Mouse (Mus musculus): ENCODE data around the gene Fads2. TPM values are rescaled to one million over a fixed set of nuclear protein-coding genes. Genes with fewer than 3 reads are reported as not detected.

The Fads2 gene
- polyA plus RNA-seq, 1 experiment from 2014 or later, result 15.0 TPM

- H3K9ac ChIP-seq (ENCODE audit: low read length), result no peak overlapping the region
- H3K27me3 ChIP-seq (ENCODE audit: control insufficient read depth, insufficient read depth, low read length), result no peaks in the 10 kb centered on the region
- peaks cover 85% of the 10 kb centered on the region for H3K36me3 ChIP-seq (ENCODE audit: control insufficient read depth, insufficient read depth, low read length)
- ATAC-seq (ENCODE audit: insufficient number of reproducible peaks, insufficient read depth, low FRiP score, low read depth), result no peak
- H3K27ac ChIP-seq (replicated peaks in 1 of 2; ENCODE audit: control insufficient read depth in 1 of 2, insufficient read depth in 1 of 2, low read depth in 2 of 2, low read length in 2 of 2), result 0 out of 4 replicates have a peak overlapping the region, but pooled peaks of 1 of the 2 experiments have one; percentile 11
- no peak overlapping the region for H3K4me2 ChIP-seq (ENCODE audit: low read length)
- H3K4me1 ChIP-seq (ENCODE audit: control insufficient read depth in 2 of 2, insufficient read depth in 2 of 2, low read length in 2 of 2), result peaks cover 0 to 15% of the 10 kb centered on the region in 2 experiments; a peak in 3 of 4 replicates
- 47% methylated on average over 8 of the region's 8 CpGs for WGBS
- no peak overlapping the region for H3K4me3 ChIP-seq (ENCODE audit: control insufficient read depth in 1 of 2, insufficient read depth in 1 of 2, low read depth in 1 of 2, low read length in 2 of 2)
- H3K9me3 ChIP-seq (ENCODE audit: control insufficient read depth, low read length), result no peaks in the 10 kb centered on the region
These were observed 40.6 kb downstream of the Fads2 start for GRCm38 (mm10) chr19:10060783-10061590.

GRCm38 (mm10) chr19:10059911-10060567 is 41.5 kb downstream of the Fads2 start:
- H3K4me1 ChIP-seq (ENCODE audit: control insufficient read depth in 2 of 2, insufficient read depth in 2 of 2, low read length in 2 of 2), result peaks cover 0 to 15% of the 10 kb centered on the region in 2 experiments; a peak in 3 of 4 replicates
- no peaks in the 10 kb centered on the region for H3K9me3 ChIP-seq (ENCODE audit: control insufficient read depth, low read length)
- H3K9ac ChIP-seq (ENCODE audit: low read length), result no peak overlapping the region
- no peak for ATAC-seq (ENCODE audit: insufficient number of reproducible peaks, insufficient read depth, low FRiP score, low read depth)
- 36% methylated on average over 10 of the region's 10 CpGs for WGBS
- H3K4me2 ChIP-seq (ENCODE audit: low read length), result no peak overlapping the region
- H3K27ac ChIP-seq (replicated peaks in 1 of 2; ENCODE audit: control insufficient read depth in 1 of 2, insufficient read depth in 1 of 2, low read depth in 2 of 2, low read length in 2 of 2), result 0 out of 4 replicates have a peak overlapping the region, but pooled peaks of 1 of the 2 experiments have one; percentile 6
- no peaks in the 10 kb centered on the region for H3K27me3 ChIP-seq (ENCODE audit: control insufficient read depth, insufficient read depth, low read length)
- peaks cover 87% of the 10 kb centered on the region for H3K36me3 ChIP-seq (ENCODE audit: control insufficient read depth, insufficient read depth, low read length)
- no peak overlapping the region for H3K4me3 ChIP-seq (ENCODE audit: control insufficient read depth in 1 of 2, insufficient read depth in 1 of 2, low read depth in 1 of 2, low read length in 2 of 2)

- WGBS, result 64% methylated on average over 9 of the region's 9 CpGs
- no peak overlapping the region for H3K9ac ChIP-seq (ENCODE audit: low read length)
- no peak for ATAC-seq (ENCODE audit: insufficient number of reproducible peaks, insufficient read depth, low FRiP score, low read depth)
These were observed 42.6 kb downstream of the Fads2 start for GRCm38 (mm10) chr19:10058876-10059427.

GRCm38 (mm10) chr19:10058352-10058825 is 43.2 kb downstream of the Fads2 start:
- peaks cover 92% of the 10 kb centered on the region for H3K36me3 ChIP-seq (ENCODE audit: control insufficient read depth, insufficient read depth, low read length)
- no peak overlapping the region for H3K4me3 ChIP-seq (ENCODE audit: control insufficient read depth in 1 of 2, insufficient read depth in 1 of 2, low read depth in 1 of 2, low read length in 2 of 2)
- H3K27ac ChIP-seq (replicated peaks in 1 of 2; ENCODE audit: control insufficient read depth in 1 of 2, insufficient read depth in 1 of 2, low read depth in 2 of 2, low read length in 2 of 2), result no peak overlapping the region
- WGBS, result 90% methylated on average over 1 of the region's 1 CpGs
- H3K27me3 ChIP-seq (ENCODE audit: control insufficient read depth, insufficient read depth, low read length), result no peaks in the 10 kb centered on the region
- no peak for ATAC-seq (ENCODE audit: insufficient number of reproducible peaks, insufficient read depth, low FRiP score, low read depth)
- H3K9me3 ChIP-seq (ENCODE audit: control insufficient read depth, low read length), result no peaks in the 10 kb centered on the region
- H3K4me2 ChIP-seq (ENCODE audit: low read length), result no peak overlapping the region
- no peak overlapping the region for H3K9ac ChIP-seq (ENCODE audit: low read length)
- H3K4me1 ChIP-seq (ENCODE audit: control insufficient read depth in 2 of 2, insufficient read depth in 2 of 2, low read length in 2 of 2), result peaks cover 0 to 8% of the 10 kb centered on the region in 2 experiments; a peak in 3 of 4 replicates

More at GRCm38 (mm10) chr19:10058876-10059427, 42.6 kb downstream of the Fads2 start:
- Histone ChIP-seq H3K36me3 (ENCODE audit: control insufficient read depth, insufficient read depth, low read length) (peaks cover 87% of the 10 kb centered on the region), H3K4me2 (ENCODE audit: low read length) (no peak overlapping the region), H3K4me3 (ENCODE audit: control insufficient read depth in 1 of 2, insufficient read depth in 1 of 2, low read depth in 1 of 2, low read length in 2 of 2) (no peak overlapping the region), H3K27ac (replicated peaks in 1 of 2; ENCODE audit: control insufficient read depth in 1 of 2, insufficient read depth in 1 of 2, low read depth in 2 of 2, low read length in 2 of 2) (no peak overlapping the region), H3K27me3 (ENCODE audit: control insufficient read depth, insufficient read depth, low read length) (no peaks in the 10 kb centered on the region), H3K4me1 (ENCODE audit: control insufficient read depth in 2 of 2, insufficient read depth in 2 of 2, low read length in 2 of 2) (peaks cover 0 to 8% of the 10 kb centered on the region in 2 experiments; a peak in 3 of 4 replicates), H3K9me3 (ENCODE audit: control insufficient read depth, low read length) (no peaks in the 10 kb centered on the region)

- ATAC-seq (ENCODE audit: insufficient number of reproducible peaks, insufficient read depth, low FRiP score, low read depth), result no peak
- H3K4me3 ChIP-seq (ENCODE audit: control insufficient read depth in 1 of 2, insufficient read depth in 1 of 2, low read depth in 1 of 2, low read length in 2 of 2), result no peak overlapping the region
- H3K9me3 ChIP-seq (ENCODE audit: control insufficient read depth, low read length), result no peaks in the 10 kb centered on the region
- no peak overlapping the region for H3K27ac ChIP-seq (replicated peaks in 1 of 2; ENCODE audit: control insufficient read depth in 1 of 2, insufficient read depth in 1 of 2, low read depth in 2 of 2, low read length in 2 of 2)
- 60% methylated on average over 11 of the region's 11 CpGs for WGBS
- H3K4me2 ChIP-seq (ENCODE audit: low read length), result no peak overlapping the region
- H3K27me3 ChIP-seq (ENCODE audit: control insufficient read depth, insufficient read depth, low read length), result no peaks in the 10 kb centered on the region
- H3K36me3 ChIP-seq (ENCODE audit: control insufficient read depth, insufficient read depth, low read length), result peaks cover 95% of the 10 kb centered on the region
- H3K4me1 ChIP-seq (ENCODE audit: control insufficient read depth in 2 of 2, insufficient read depth in 2 of 2, low read length in 2 of 2), result peaks cover 0 to 8% of the 10 kb centered on the region in 2 experiments; a peak in 3 of 4 replicates
- H3K9ac ChIP-seq (ENCODE audit: low read length), result no peak overlapping the region
These were observed 43.8 kb downstream of the Fads2 start for GRCm38 (mm10) chr19:10057486-10058351.

GRCm38 (mm10) chr19:10056686-10057085 is 44.9 kb downstream of the Fads2 start:
- Histone ChIP-seq H3K9ac (ENCODE audit: low read length) (no peak overlapping the region), H3K4me1 (ENCODE audit: control insufficient read depth in 2 of 2, insufficient read depth in 2 of 2, low read length in 2 of 2) (peaks cover 0 to 8% of the 10 kb centered on the region in 2 experiments; a peak in 3 of 4 replicates), H3K4me3 (ENCODE audit: control insufficient read depth in 1 of 2, insufficient read depth in 1 of 2, low read depth in 1 of 2, low read length in 2 of 2) (no peak overlapping the region), H3K27ac (replicated peaks in 1 of 2; ENCODE audit: control insufficient read depth in 1 of 2, insufficient read depth in 1 of 2, low read depth in 2 of 2, low read length in 2 of 2) (no peak overlapping the region), H3K36me3 (ENCODE audit: control insufficient read depth, insufficient read depth, low read length) (peaks cover 95% of the 10 kb centered on the region), H3K9me3 (ENCODE audit: control insufficient read depth, low read length) (no peaks in the 10 kb centered on the region), H3K4me2 (ENCODE audit: low read length) (no peak overlapping the region), H3K27me3 (ENCODE audit: control insufficient read depth, insufficient read depth, low read length) (no peaks in the 10 kb centered on the region)
- no peak for ATAC-seq (ENCODE audit: insufficient number of reproducible peaks, insufficient read depth, low FRiP score, low read depth)
- 86% methylated on average over 3 of the region's 3 CpGs for WGBS
